Mouse (Mus musculus) lung, embryonic 16.5 days (tissue): ENCODE results near the gene Smok2b. TPM values are rescaled to one million over a fixed set of nuclear protein-coding genes. Genes with fewer than 3 reads are reported as not detected.
A peak's percentile ranks its signal among the peaks of the same experiment; 100 is the strongest.
"Not testable (repeated sequence)": the region's sequence is repeated elsewhere in the genome, so short reads cannot be mapped to it uniquely, and the experiment has no call there.

Experiments used
- ATAC-seq: fragments of 200-750 bp; cut with Nextera tagmentation; 2 replicates; pipeline ENCODE4 v1.8.0; 2017; ENCODE audit warnings: low read depth, mild to moderate bottlenecking, moderate library complexity
- H3K27ac ChIP-seq: fragments of 300-500 bp; sonication (generic); 2 replicates; pipeline ENCODE4 v1.5.1; 2014; ENCODE audit warnings: mild to moderate bottlenecking, control low read depth, low read length
- H3K27me3 ChIP-seq: fragments of 300-500 bp; sonication (generic); 2 replicates; pipeline ENCODE4 v1.6.1; 2014; ENCODE audit warnings: low read depth, low read length, mixed read lengths; ENCODE audit not compliant: control insufficient read depth, insufficient read depth
- H3K36me3 ChIP-seq: fragments of 300-500 bp; sonication (generic); 2 replicates; pipeline ENCODE4 v1.6.1; 2014; ENCODE audit warnings: low read length; ENCODE audit not compliant: control insufficient read depth, insufficient read depth
- H3K4me1 ChIP-seq: fragments of 300-500 bp; sonication (generic); replicated peaks from 2 replicates; pipeline ENCODE4 v1.6.1; 2014; ENCODE audit warnings: low read length, mixed read lengths; ENCODE audit not compliant: control insufficient read depth, insufficient read depth
- H3K4me2 ChIP-seq: fragments of 300-500 bp; sonication (generic); 2 replicates; pipeline ENCODE4 v1.6.1; 2014; ENCODE audit warnings: low read depth, low read length, control low read depth
- H3K4me3 ChIP-seq: fragments of 300-500 bp; sonication (generic); 2 replicates; pipeline ENCODE4 v1.5.1; 2014; ENCODE audit warnings: mild to moderate bottlenecking, low read length, control low read depth
- H3K9ac ChIP-seq: fragments of 300-500 bp; sonication (generic); 2 replicates; pipeline ENCODE4 v1.6.1; 2014; ENCODE audit warnings: low read length, control low read depth
- H3K9me3 ChIP-seq: fragments of 300-500 bp; sonication (generic); 2 replicates; pipeline ENCODE4 v1.6.1; 2016; ENCODE audit warnings: low read length; ENCODE audit not compliant: control insufficient read depth
- WGBS: fragments of 180-500 bp; shearing (Covaris S2); extraction: QIAGEN DNeasy Blood & Tissue Kit; methylation state at CpG from one replicate; pipeline ENCODE4 v1.1.7; 2014; 5-methylcytosine and 5-hydroxymethylcytosine counted together
- polyA plus RNA-seq: library from polyadenylated mRNA; unstranded; fragments of >200 nt; fragmentation: Nextera tagmentation; extraction: Ambion mirVana; gene quantifications from 2 replicates; pipeline ENCODE4 v1.2.1, GENCODE M21; 2015

Smok2b gene
- not detected in 2 replicates for polyA plus RNA-seq

- ATAC-seq, H3K4me2 ChIP-seq, H3K27ac ChIP-seq, H3K4me1 ChIP-seq, H3K27me3 ChIP-seq, H3K9ac ChIP-seq, H3K36me3 ChIP-seq, H3K4me3 ChIP-seq: not testable (repeated sequence)
- peaks cover 54% of the 10 kb centered on the region for H3K9me3 ChIP-seq
- WGBS: 72% methylated on average over 2 of the region's 2 CpGs
These were observed at the start of gene Smok2b for GRCm38 (mm10) chr17:13229957-13230356. Smok2b (plus strand) TSS chr17:13230257.

- not testable (repeated sequence) for H3K4me3 ChIP-seq, H3K27ac ChIP-seq, ATAC-seq, H3K4me2 ChIP-seq, H3K9me3 ChIP-seq, H3K36me3 ChIP-seq, H3K27me3 ChIP-seq, H3K9ac ChIP-seq, H3K4me1 ChIP-seq
- WGBS: 83% methylated on average over 5 of the region's 5 CpGs
These were observed 49.6 kb upstream of the Smok2b start for GRCm38 (mm10) chr17:13180491-13180890.

GRCm38 (mm10) chr17:13182712-13183111, 47.3 kb upstream of the Smok2b start:
- not testable (repeated sequence) for H3K4me3 ChIP-seq, H3K4me2 ChIP-seq, H3K27me3 ChIP-seq, H3K9ac ChIP-seq, H3K4me1 ChIP-seq, H3K27ac ChIP-seq, ATAC-seq, H3K9me3 ChIP-seq, H3K36me3 ChIP-seq
- WGBS: 54% methylated on average over 2 of the region's 4 CpGs

GRCm38 (mm10) chr17:13184514-13184913, 45.5 kb upstream of the Smok2b start:
- not testable (repeated sequence) for H3K27me3 ChIP-seq, H3K4me1 ChIP-seq, H3K27ac ChIP-seq, H3K9ac ChIP-seq, H3K36me3 ChIP-seq, H3K9me3 ChIP-seq, H3K4me2 ChIP-seq, H3K4me3 ChIP-seq, ATAC-seq
- WGBS: 84% methylated on average over 4 of the region's 5 CpGs

GRCm38 (mm10) chr17:13186541-13186940, 43.5 kb upstream of the Smok2b start:
- not testable (repeated sequence) for H3K9me3 ChIP-seq

GRCm38 (mm10) chr17:13187621-13188020, 42.4 kb upstream of the Smok2b start:
- not testable (repeated sequence) for H3K27ac ChIP-seq, H3K4me3 ChIP-seq, H3K4me1 ChIP-seq, H3K36me3 ChIP-seq, ATAC-seq, H3K4me2 ChIP-seq, H3K9ac ChIP-seq, H3K27me3 ChIP-seq
- 59% methylated on average over 6 of the region's 6 CpGs for WGBS
- peaks cover 11% of the 10 kb centered on the region for H3K9me3 ChIP-seq

More at GRCm38 (mm10) chr17:13186541-13186940, 43.5 kb upstream of the Smok2b start:
- H3K4me1 ChIP-seq, H3K4me3 ChIP-seq, H3K27me3 ChIP-seq, H3K4me2 ChIP-seq, H3K27ac ChIP-seq, H3K36me3 ChIP-seq, H3K9ac ChIP-seq, ATAC-seq: not testable (repeated sequence)
- whole genome bisulfite sequencing: 81% methylated on average over 6 of the region's 6 CpGs

- H3K9me3 ChIP-seq: peaks cover 11% of the 10 kb centered on the region
- ATAC-seq, H3K27ac ChIP-seq, H3K4me2 ChIP-seq, H3K4me3 ChIP-seq, H3K36me3 ChIP-seq, H3K27me3 ChIP-seq, H3K4me1 ChIP-seq, H3K9ac ChIP-seq: not testable (repeated sequence)
- WGBS: 78% methylated on average over 2 of the region's 2 CpGs
These were observed 41.2 kb upstream of the Smok2b start for GRCm38 (mm10) chr17:13188846-13189245.

GRCm38 (mm10) chr17:13190836-13191583, 39.0 kb upstream of the Smok2b start:
- not testable (repeated sequence) for H3K9ac ChIP-seq, H3K4me2 ChIP-seq, H3K36me3 ChIP-seq, H3K27me3 ChIP-seq, H3K4me3 ChIP-seq, H3K27ac ChIP-seq, H3K4me1 ChIP-seq
- H3K9me3 ChIP-seq: peaks cover 19% of the 10 kb centered on the region
- ATAC-seq: 0 out of 2 replicates have a peak, but pooled peaks have one; percentile 21
- WGBS: 78% methylated on average over 10 of the region's 10 CpGs

- WGBS: 60% methylated on average over 4 of the region's 4 CpGs
- ATAC-seq: not testable (repeated sequence)
These were observed 33.6 kb upstream of the Smok2b start for GRCm38 (mm10) chr17:13196486-13196885.

More at GRCm38 (mm10) chr17:13196486-13196885, 33.6 kb upstream of the Smok2b start:
- H3K27ac ChIP-seq, H3K4me2 ChIP-seq, H3K27me3 ChIP-seq, H3K36me3 ChIP-seq, H3K4me3 ChIP-seq, H3K9ac ChIP-seq, H3K4me1 ChIP-seq: not testable (repeated sequence)
- H3K9me3 ChIP-seq: peaks cover 31% of the 10 kb centered on the region
